Mouse (Mus musculus) adrenal gland, postnatal 36 days (tissue): ENCODE measurements at regions not wholly inside any gene's neighbourhood (a gene's known extent, or its start where the extent isn't known, plus 50 kb on each side); places are given as distances from the start of the nearest gene placed in this dataset.

Experiments
- DNase-seq, 2 experiments: peaks; one replicate each; pipeline ENCODE4 v3.0.0; 2021; ENCODE audit warnings: mixed read lengths in 1 of 2

DNA sequence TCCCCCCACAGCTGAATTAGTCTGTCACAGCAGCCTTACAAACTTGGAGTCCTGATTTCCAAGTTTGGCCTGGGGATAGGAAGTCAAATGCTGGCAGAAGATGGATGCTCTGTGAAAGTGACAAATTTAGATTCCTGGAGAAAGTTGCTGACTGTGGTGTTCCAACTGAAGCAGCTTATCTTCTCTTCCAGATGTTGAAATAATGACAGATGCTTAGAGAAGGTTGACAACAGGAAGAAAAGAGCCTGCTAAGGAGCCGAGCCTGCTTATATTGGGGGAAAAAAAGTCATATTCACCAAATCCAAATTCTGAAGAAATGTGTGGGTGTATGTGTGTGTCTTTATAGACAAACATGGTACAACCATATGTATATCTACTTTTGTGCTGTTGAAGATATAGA lies 1380.4 kb upstream of the Cdh8 start:
- DNase-seq = no peak

GRCm38 (mm10) chr8:100793951-100794350 lies 1377.7 kb upstream of the Cdh8 start:
- DNase-seq = no peak

DNA sequence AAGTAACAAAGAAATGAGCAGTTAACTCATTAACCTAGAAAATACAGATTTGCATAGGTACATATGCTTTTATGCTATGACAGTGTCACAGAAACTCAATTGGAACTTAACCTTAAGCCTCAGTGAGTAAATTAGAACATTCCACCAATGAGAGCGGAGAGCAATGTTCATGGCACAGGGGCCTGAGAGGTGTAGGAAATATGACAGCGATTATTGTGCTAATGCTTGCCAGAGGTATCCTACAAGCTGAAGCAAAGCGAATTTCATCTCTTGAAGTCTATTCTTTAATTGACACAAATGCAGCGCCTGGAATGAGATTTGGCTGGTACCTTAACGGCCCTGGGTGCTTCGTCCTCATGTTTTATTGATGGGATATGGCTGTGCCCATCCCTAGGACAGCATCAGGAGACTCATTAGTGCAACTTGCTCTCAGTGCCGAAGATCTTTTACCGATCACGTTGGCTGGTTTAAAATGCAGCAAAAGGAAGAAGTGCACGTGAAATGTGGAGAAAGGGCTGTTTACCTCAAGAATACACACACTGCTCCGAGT lies 1374.4 kb upstream of the Cdh8 start:
- no peak for DNase-seq

- no peak for DNase-seq
Observed at GRCm38 (mm10) chr8:100788132-100788531, 1371.9 kb upstream of the Cdh8 start.

DNA sequence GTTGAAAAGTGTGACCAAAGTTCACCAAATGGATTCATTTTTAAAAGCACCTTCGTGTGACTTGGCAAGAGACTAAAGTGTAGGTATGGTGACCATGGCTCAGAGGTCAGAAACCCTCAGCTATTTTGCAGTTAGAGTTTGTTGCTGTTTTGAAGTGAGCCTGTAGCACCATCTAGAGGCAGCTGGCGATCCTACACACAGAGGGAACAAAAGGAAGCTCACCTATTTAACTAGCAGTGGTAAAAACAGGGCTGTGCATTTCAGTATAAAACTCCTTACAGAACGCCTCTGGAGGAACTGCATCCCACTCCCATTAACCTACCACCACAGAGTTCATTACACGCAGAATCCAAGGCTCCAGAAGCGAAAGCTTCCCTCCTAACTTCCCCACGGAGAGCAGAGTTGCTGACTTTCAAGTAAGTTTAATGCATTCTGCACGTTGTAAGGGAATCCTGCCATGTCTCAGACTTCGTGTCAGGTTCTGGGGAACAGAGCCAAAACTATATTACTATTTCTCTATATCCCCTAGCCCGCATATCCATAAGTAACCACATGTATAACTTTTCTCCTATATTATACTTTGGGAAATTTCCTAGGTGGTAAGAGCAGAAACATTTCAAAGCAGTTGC lies 1356.6 kb upstream of the Cdh8 start:
- DNase-seq = peak; percentile 36 to 47

GRCm38 (mm10) chr8:100769617-100770016 lies 1353.3 kb upstream of the Cdh8 start:
- DNase-seq = no peak

DNA sequence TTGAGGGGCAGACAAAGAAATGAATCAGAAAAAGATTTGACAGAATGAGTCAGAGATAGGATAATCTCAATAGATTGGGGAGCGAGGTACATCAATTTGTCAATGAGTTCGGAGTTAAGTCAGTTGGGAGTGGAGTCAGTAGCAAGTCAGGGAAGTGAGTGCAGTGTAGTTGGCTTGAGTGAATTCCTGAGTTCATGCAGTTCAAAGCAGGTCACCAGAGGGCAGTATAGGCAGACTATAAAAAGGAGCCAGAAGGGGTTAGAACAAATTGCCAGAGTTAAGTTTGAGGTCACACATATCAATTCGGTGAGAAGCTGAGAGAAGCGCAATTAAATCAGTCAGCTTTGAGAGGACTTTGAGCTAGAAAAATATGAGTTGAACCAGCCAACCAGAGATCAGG lies 1317.7 kb upstream of the Cdh8 start:
- DNase-seq = peak; percentile 1 to 2

DNA sequence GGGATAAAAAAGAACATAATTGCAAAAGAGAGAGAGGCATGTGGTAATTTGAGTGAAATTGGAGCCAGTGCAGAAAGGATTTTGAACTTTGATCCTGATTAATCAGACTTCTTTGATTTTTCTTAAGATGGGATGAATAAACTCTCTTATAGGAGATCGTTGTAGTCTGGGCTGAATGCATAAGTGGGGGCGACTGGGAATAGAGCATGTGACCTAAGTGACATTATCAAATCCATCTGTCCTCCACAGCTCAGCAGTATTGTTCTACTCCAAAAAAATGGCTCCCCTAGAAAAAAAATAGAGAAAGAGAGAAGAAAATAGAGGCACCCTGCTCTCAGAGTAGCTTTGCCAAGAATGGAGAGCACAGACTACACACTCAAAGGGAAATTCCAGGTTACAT lies 1286.1 kb upstream of the Cdh8 start:
- no peak for DNase-seq

DNA sequence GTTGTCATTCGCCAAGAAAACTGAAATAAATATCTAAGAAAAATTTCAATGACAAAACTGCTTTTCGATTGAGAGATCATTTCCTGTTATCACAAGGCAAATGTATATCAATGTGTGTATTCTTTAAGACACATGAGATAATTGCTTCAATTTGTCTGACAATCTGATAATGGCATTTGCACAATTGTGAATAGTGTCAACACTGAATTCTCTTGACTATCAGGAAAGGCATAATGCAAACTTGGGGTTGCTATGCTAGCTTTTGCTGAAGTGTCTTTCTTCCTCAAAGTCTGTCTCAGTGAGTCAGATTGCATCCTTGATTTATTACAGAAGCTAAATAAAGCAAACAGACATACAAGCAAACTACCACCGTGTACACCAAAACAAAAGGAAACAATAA lies 1278.8 kb upstream of the Cdh8 start:
- no peak for DNase-seq

- no peak for DNase-seq
Observed at GRCm38 (mm10) chr8:100678580-100678979, 1262.3 kb upstream of the Cdh8 start.
